Mouse (Mus musculus): ENCODE measurements around the gene Gm19345.

The Gm19345 gene

DNA sequence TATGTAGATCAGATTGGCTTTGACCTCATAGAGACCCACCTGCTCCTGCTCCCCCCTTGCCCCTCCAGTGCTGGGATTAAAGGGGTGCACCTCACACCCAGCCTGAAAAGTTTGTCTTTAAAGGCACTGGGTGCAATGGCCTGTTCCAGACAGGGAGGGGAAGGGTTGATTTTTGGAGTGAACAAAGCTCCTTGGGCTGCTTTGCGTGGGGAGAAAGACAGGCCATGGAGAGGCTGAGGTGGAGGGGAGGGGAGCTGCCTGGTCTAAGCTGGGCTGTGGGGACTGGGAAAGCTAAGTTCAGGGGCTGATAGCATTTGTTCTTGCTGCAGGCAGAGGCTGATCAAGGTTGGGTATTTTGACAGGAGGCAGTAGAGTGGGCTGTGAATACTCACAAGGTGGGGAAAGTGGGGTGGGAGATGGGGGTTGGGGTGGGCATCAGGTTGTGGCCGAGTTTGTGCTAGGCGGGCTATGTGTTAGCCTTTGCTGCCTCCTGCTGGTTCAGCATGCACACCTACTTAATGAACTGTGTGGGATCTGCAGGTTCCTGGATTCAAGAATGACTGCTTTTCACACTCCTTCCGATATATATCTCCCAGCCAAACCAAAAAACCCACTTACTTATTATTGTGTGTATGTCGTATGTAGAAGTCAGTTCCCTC lies 20.3 kb downstream of the Gm19345 start:
- no peak for DNase-seq (ENCODE audit: low spot score in 2 of 2)

DNA sequence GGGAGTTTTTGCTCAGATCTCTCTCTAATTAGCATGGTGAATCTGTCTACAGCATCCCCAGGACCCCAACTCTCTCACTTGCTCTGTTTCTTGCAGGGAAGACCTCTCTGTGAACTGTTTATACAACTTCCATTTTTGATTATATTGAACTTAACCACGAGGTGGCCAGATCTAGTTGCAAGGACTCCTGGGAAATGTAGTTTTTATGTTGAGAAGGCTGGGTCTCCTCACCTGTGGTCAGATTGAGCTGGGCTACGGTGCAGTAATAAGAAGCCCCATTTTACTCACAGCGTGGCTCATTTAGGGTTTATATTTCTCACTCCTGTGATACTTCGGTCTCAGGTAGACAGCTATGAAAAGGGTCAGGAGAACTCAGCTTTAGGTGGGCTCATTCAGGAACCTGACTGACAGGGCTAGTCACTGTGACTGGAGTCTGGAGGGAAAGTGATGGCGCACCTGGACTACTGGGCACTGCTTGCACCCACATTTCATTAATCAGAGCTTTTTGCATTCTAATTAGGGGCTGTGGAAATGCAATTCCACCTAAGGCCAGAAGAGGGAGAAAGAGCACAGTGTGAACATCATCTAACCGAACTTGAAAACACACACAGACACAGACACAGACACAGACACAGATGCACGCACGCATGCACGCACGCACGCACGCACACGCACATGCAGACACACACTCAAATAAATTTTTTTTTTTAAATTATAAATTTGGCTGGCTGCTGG lies 24.3 kb downstream of the Gm19345 start:
- DNase-seq (ENCODE audit: low spot score in 2 of 2): no peak

DNA sequence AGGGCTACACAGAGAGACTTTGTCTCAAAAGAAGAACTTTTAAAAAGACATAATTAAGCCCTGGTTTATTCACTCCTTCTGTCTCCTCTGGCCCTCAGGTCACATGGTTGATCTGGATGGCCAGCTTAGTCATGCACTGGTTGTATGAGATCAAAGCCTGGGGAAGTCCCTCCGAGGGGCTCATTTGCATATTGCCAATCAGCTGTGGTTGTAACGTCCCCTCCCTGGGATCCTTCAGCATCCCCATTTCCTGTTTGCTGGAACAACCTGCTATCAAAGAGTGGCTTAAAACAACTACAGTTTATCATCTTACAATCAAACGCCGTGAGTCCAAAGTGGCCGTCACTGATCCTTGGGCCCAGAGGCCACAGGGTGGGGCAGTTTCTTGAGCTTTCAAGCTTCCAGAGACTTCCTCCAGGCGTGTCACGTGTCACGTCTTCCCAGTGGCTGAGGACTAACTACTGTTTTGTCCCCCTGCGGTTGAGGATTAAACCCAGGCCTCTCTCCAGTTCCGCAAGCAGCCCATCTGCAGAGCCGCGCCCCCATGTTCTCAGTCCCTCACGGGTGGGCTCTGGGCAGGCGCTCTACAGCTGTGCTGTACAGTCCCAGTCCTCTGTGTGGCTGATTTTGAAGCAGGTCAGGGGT lies 25.1 kb downstream of the Gm19345 start:
- DNase-seq (ENCODE audit: low spot score in 2 of 2): no peak

DNA sequence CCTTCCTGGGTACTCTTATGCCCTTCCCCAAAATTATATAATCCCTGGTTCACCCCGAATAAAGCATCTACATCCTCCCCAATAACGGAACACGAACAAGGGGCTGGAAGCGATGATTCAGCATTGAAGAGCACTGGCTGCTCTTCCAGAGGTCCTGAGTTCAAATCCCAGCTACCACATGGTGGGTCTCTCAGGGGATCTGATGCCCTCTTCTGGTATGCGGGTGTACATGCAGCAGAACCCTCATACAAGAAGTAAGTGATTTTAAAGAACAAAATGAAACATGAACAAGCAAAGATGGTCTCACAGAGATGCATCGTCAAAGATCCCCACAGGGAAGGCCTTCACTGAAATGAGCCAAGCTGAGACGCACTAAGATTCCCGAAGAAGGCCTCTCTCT lies 29.0 kb downstream of the Gm19345 start:
- DNase-seq (ENCODE audit: low spot score in 2 of 2): no peak

DNA sequence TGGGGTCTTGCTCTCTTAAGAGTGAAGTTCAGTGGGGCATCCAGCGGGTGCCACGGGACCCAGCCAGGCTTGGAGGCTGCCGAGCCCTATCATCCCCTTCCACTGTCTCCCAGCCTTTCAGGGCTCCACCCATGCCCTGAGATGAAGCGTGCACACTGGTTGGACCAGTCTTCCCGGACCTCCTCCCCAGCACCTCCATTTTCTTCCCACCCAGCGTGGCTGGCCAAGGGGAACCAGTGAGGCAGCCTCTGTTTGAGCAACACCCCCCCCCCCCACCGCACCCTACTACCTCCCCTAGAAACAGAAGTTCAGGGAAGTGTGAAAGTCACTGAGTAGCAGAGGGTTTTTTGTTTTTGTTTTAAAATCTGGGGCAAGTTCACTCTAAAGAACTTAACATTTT lies 36.0 kb downstream of the Gm19345 start, which contains the start of gene Ceacam19:
TSS of gene Ceacam19 (minus strand) at position 117 of the 400 bp plus-strand sequence.
- DNase-seq (ENCODE audit: low spot score in 2 of 2): no peak

DNA sequence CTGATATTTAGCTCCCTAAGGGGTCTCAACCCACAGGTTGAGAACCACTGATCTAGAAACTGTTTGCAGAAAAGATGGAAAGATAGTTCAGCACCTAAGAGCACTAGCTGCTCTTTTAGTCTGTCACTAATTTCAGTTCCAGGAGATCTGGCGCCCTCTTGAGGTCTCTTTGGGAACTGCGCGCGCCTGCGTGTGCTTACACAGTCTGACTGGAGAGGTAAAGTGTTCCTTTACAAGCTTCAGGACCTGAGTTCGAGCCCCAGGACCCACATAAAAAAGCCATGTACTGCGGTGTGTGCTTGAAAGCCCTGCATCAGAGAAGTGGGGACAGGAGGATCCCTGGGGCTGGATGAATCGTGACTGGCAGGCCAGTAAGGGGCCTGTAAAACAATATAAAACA lies 38.1 kb downstream of the Gm19345 start:
- DNase-seq (ENCODE audit: low spot score in 2 of 2): peak in 1 of 2 experiments; percentile 76
